Mouse (Mus musculus) frontal cortex, postnatal 25 days (tissue): Measurements from ENCODE around the gene Gna15.

Experiments
- DNase-seq, 2 experiments: peaks; one replicate each; pipeline ENCODE4 v3.0.0; 2022; ENCODE audit warnings: low spot score in 2 of 2

Gna15 gene

GRCm38 (mm10) chr10:81523570-81523969, 455 bp downstream of the Gna15 start:
- no peak for DNase-seq

- no peak for DNase-seq
These were observed 883 bp downstream of the Gna15 start for GRCm38 (mm10) chr10:81523142-81523541.

GRCm38 (mm10) chr10:81519978-81520365, 4.1 kb downstream of the Gna15 start:
- DNase-seq, result no peak

GRCm38 (mm10) chr10:81519227-81519977, 4.6 kb downstream of the Gna15 start:
- DNase-seq, result no peak

GRCm38 (mm10) chr10:81518546-81518945, 5.5 kb downstream of the Gna15 start:
- peak in 1 of 2 experiments; percentile 47 for DNase-seq

GRCm38 (mm10) chr10:81517227-81517626, 6.8 kb downstream of the Gna15 start:
- DNase-seq, result no peak

GRCm38 (mm10) chr10:81513798-81514197, 10.2 kb downstream of the Gna15 start:
- no peak for DNase-seq

GRCm38 (mm10) chr10:81510246-81510810, 13.7 kb downstream of the Gna15 start:
- no peak for DNase-seq

- no peak for DNase-seq
These were observed 16.1 kb downstream of the Gna15 start for GRCm38 (mm10) chr10:81507691-81508489.

GRCm38 (mm10) chr10:81507095-81507494, 16.9 kb downstream of the Gna15 start:
- DNase-seq, result no peak

GRCm38 (mm10) chr10:81505016-81505664, 18.9 kb downstream of the Gna15 start:
- no peak for DNase-seq

- DNase-seq, result peak; percentile 91 to 94
These were observed 21.4 kb downstream of the Gna15 start for GRCm38 (mm10) chr10:81502658-81503057.

GRCm38 (mm10) chr10:81501863-81502262, 22.2 kb downstream of the Gna15 start:
- DNase-seq, result no peak

GRCm38 (mm10) chr10:81500032-81500431, 24.0 kb downstream of the Gna15 start, which contains the start of gene S1pr4:
Gene S1pr4 (minus strand): TSS chr10:81500132.
- no peak for DNase-seq

GRCm38 (mm10) chr10:81499250-81499901, 24.6 kb downstream of the Gna15 start:
- no peak for DNase-seq

- DNase-seq, result no peak
These were observed 25.4 kb downstream of the Gna15 start for GRCm38 (mm10) chr10:81498316-81499249.

- DNase-seq, result peak in 1 of 2 experiments; percentile 4
These were observed 26.4 kb downstream of the Gna15 start for GRCm38 (mm10) chr10:81497401-81498270.

- DNase-seq, result peak in 1 of 2 experiments; percentile 4
These were observed 27.1 kb downstream of the Gna15 start for GRCm38 (mm10) chr10:81496969-81497368.

- DNase-seq, result peak; percentile 96 to 98
These were observed 27.6 kb downstream of the Gna15 start, which contains the start of gene Ncln for GRCm38 (mm10) chr10:81496264-81496901. Gene Ncln (minus strand): TSS chr10:81496392.
